Mouse (Mus musculus) neural tube, embryonic 15.5 days (tissue): ENCODE data around the gene Fxyd7. TPM values are rescaled to one million over a fixed set of nuclear protein-coding genes. Genes with fewer than 3 reads are reported as not detected.

Experiments used
- ATAC-seq: fragments of 200-750 bp; cut with Nextera tagmentation; 2 replicates; pipeline ENCODE4 v1.8.0; 2017; ENCODE audit warnings: mild to moderate bottlenecking, moderate TSS enrichment, moderate library complexity; ENCODE audit not compliant: low FRiP score
- H3K27ac ChIP-seq: fragments of 300-500 bp; sonication (generic); replicated peaks from 2 replicates; pipeline ENCODE4 v1.5.1; 2015; ENCODE audit warnings: mild to moderate bottlenecking, inconsistent platforms
- H3K27me3 ChIP-seq: fragments of 300-500 bp; sonication (generic); replicated peaks from 2 replicates; pipeline ENCODE4 v1.6.1; 2015; ENCODE audit warnings: inconsistent platforms
- H3K36me3 ChIP-seq: fragments of 300-500 bp; sonication (generic); 2 replicates; pipeline ENCODE4 v1.6.1; 2015; ENCODE audit warnings: inconsistent platforms
- H3K4me1 ChIP-seq: fragments of 300-500 bp; sonication (generic); 2 replicates; pipeline ENCODE4 v1.6.1; 2015; ENCODE audit warnings: inconsistent platforms
- H3K4me2 ChIP-seq: fragments of 300-500 bp; sonication (generic); 2 replicates; pipeline ENCODE4 v1.6.1; 2015; ENCODE audit warnings: inconsistent platforms, mild to moderate bottlenecking, moderate library complexity
- H3K4me3 ChIP-seq: fragments of 300-500 bp; sonication (generic); replicated peaks from 2 replicates; pipeline ENCODE4 v1.5.1; 2015; ENCODE audit warnings: mild to moderate bottlenecking, inconsistent platforms
- H3K9ac ChIP-seq: fragments of 300-500 bp; sonication (generic); replicated peaks from 2 replicates; pipeline ENCODE4 v1.6.1; 2015; ENCODE audit warnings: mild to moderate bottlenecking, inconsistent platforms
- H3K9me3 ChIP-seq: fragments of 300-500 bp; sonication (generic); replicated peaks from 2 replicates; pipeline ENCODE4 v1.6.1; 2016; ENCODE audit warnings: inconsistent platforms
- WGBS: fragments of 180-500 bp; shearing (Covaris S2); methylation state at CpG from one replicate; pipeline ENCODE4 v1.1.7; 2015; ENCODE audit warnings: mixed read lengths; 5-methylcytosine and 5-hydroxymethylcytosine counted together
- polyA plus RNA-seq: library from polyadenylated mRNA; unstranded; fragments of >200 nt; fragmentation: Nextera tagmentation; extraction: Ambion mirVana; gene quantifications from 2 replicates; pipeline ENCODE4 v1.2.1, GENCODE M21; 2015

Gene Fxyd7
- polyA plus RNA-seq, 1 experiment from 2014 or later: 417 TPM

DNA sequence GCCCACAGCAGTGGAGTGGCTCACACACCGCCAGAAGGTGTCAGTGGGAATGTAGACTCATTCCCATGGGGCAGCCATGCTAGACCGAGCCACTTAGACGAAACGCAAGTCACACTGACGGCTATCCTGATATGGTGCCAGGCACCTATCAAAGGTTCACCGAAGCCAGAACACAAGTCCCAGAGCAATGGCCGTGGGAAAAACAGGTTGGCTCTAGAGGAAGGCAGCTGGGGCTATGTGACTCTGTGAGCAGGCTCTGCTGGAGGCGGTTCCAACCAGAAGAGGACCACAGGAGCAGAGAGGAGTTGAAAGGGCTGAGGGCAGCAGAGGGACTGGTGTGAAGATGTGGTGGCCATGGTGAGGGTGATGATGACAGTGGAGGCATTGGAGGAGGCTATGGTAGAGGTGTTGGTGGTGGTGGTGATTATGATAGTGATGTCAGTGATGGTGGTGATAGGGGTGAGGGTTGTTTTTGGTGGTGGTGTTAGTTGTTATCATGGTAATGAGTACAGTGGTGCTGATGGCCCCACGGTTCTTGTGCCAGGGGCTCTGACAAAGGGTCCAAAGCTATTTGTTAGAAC is 35.0 kb upstream of the Fxyd7 start:
- Histone ChIP-seq H3K4me3 (no peak overlapping the region), H3K36me3 (no peaks in the 10 kb centered on the region), H3K9ac (no peak overlapping the region), H3K9me3 (no peaks in the 10 kb centered on the region), H3K4me2 (no peak overlapping the region), H3K27me3 (no peaks in the 10 kb centered on the region), H3K27ac (no peak overlapping the region), H3K4me1 (peaks cover 5% of the 10 kb centered on the region; the same call in 1 of the 2 replicates)
- ATAC-seq: no peak
- WGBS: 96% methylated on average over 9 of the region's 9 CpGs

- H3K9me3 ChIP-seq: no peaks in the 10 kb centered on the region
- H3K4me1 ChIP-seq: peaks cover 5% of the 10 kb centered on the region; the same call in 1 of the 2 replicates
- WGBS: 21% methylated on average over 3 of the region's 3 CpGs
- H3K36me3 ChIP-seq: no peaks in the 10 kb centered on the region
- no peak overlapping the region for H3K9ac ChIP-seq
- H3K27ac ChIP-seq: no peak overlapping the region
- no peak overlapping the region for H3K4me2 ChIP-seq
- ATAC-seq: no peak
- H3K4me3 ChIP-seq: no peak overlapping the region
- H3K27me3 ChIP-seq: no peaks in the 10 kb centered on the region
These were observed 33.9 kb upstream of the Fxyd7 start for GRCm38 (mm10) chr7:31085171-31085570.

- H3K4me1 ChIP-seq: peaks cover 5% of the 10 kb centered on the region; the same call in 1 of the 2 replicates
- no peak for ATAC-seq
- H3K9me3 ChIP-seq: no peaks in the 10 kb centered on the region
- H3K9ac ChIP-seq: no peak overlapping the region
- H3K4me2 ChIP-seq: no peak overlapping the region
- no peak overlapping the region for H3K4me3 ChIP-seq
- no peaks in the 10 kb centered on the region for H3K36me3 ChIP-seq
- no peaks in the 10 kb centered on the region for H3K27me3 ChIP-seq
- 64% methylated on average over 9 of the region's 9 CpGs for WGBS
- no peak overlapping the region for H3K27ac ChIP-seq
These were observed 32.9 kb upstream of the Fxyd7 start for GRCm38 (mm10) chr7:31084140-31084539.

DNA sequence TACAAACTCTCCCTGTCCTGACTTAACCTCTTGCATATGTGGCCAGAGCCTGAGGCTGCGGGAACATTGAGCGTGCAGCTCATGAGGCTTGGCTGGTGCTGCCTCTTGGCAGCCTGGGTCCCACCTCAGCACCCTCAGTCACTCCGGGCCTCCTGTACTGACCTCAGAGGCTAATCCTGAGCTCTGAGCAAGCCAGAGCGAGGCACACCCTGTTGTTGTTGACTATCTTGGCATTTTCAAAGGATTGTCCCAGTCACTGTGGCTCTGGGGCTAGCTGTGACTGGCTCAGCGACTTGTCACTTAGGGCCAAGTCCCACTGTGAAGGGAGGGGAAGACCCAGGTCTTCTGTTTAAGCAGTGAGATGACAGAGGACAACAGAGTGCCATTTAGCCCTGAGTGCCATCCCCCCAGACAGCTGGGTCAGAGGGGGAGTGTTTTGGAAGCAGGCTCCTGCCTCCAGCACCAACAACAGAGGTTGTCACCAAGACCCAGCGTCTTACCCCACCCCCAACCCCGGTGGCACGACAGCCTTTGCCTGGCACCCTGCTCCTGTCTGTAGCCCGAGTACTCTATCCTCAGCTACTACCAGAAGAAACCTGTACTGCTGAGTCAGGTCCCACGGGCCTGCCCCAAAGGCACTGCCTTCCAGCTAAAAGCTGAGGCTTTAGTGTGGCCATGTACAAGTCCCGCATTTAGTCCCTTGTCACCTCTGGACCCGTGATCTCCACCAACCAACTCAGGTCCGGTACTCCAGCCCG is 31.7 kb upstream of the Fxyd7 start:
- Histone ChIP-seq H3K36me3 (no peaks in the 10 kb centered on the region), H3K27ac (no peak overlapping the region), H3K9ac (no peak overlapping the region), H3K4me3 (no peak overlapping the region), H3K9me3 (no peaks in the 10 kb centered on the region), H3K4me1 (peaks cover 5% of the 10 kb centered on the region; the same call in 1 of the 2 replicates), H3K27me3 (no peaks in the 10 kb centered on the region), H3K4me2 (no peak overlapping the region)
- ATAC-seq: no peak
- 78% methylated on average over 14 of the region's 14 CpGs for WGBS

DNA sequence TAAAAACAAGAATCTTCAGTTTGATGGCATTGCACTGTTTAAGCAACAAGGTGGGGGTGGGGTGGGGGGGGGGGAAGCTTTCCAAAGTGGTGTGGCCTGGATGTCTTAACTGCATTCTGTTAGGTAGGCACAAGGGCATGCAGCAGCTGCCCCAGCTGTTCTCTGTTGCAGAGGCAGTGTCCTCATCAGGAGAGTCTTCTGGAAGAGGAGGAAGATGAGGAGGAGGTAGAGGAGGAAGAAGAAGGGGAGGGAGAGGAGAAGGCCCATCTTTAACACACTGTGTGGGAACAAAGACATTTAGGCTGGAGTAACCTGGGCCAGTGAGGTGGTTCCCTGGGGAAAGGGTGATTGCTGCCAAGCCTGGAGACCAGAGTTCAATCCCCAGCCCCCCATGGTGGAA is 30.8 kb upstream of the Fxyd7 start:
- ATAC-seq: no peak
- Histone ChIP-seq H3K4me2 (no peak overlapping the region), H3K9me3 (no peaks in the 10 kb centered on the region), H3K27me3 (no peaks in the 10 kb centered on the region), H3K9ac (no peak overlapping the region), H3K4me1 (peaks cover 5% of the 10 kb centered on the region; the same call in 1 of the 2 replicates), H3K27ac (no peak overlapping the region), H3K4me3 (no peak overlapping the region), H3K36me3 (no peaks in the 10 kb centered on the region)

DNA sequence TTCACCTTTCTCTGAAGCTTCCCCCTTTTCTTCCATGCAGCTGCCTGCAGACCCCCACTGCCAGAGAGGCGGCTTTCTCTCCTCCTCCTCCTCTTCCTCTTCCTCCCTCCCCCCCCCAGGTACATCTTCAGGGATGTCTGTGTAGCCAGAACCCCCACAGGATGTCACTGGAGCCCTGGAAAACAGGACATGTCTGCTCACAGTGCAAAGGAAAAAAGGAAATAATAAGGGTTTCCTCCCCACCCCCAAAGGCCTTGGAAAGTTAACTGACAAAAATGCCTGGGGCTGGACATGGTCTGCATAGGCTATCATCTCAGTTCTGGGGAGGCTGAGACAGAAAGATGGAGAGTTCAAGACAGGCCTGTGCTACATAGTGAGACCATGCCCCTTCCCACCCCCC is 29.8 kb upstream of the Fxyd7 start:
- Histone ChIP-seq H3K4me3 (no peak overlapping the region), H3K27me3 (no peaks in the 10 kb centered on the region), H3K9me3 (no peaks in the 10 kb centered on the region), H3K9ac (no peak overlapping the region), H3K4me1 (peaks cover 5% of the 10 kb centered on the region; the same call in 1 of the 2 replicates), H3K36me3 (no peaks in the 10 kb centered on the region), H3K27ac (no peak overlapping the region), H3K4me2 (no peak overlapping the region)
- no peak for ATAC-seq
- WGBS: 60% methylated on average over 1 of the region's 1 CpGs

DNA sequence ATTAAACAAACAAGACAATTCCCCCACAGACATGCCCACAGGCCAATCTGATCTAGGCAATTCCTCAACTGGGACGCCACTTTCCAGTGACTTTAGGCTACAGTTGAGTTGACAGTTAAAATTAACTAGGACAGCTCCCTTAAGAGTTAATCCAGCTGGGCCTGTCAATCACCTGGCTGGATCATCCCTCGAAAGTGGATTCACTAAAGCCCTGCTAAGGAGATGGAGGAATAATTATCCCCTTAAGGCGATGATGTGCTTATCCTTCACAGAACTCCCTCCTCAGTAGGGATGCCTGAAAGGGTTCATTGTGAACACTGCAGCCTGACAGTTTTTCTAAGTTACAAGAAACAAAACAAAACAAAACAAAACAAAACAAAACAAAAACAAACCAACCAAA is 29.3 kb upstream of the Fxyd7 start:
- no peak overlapping the region for H3K4me2 ChIP-seq
- H3K27me3 ChIP-seq: no peaks in the 10 kb centered on the region
- H3K9ac ChIP-seq: no peak overlapping the region
- WGBS: 58% methylated on average over 3 of the region's 3 CpGs
- no peaks in the 10 kb centered on the region for H3K36me3 ChIP-seq
- H3K4me1 ChIP-seq: peaks cover 5% of the 10 kb centered on the region; the same call in 1 of the 2 replicates
- no peaks in the 10 kb centered on the region for H3K9me3 ChIP-seq
- H3K4me3 ChIP-seq: no peak overlapping the region
- ATAC-seq: no peak
- H3K27ac ChIP-seq: no peak overlapping the region

DNA sequence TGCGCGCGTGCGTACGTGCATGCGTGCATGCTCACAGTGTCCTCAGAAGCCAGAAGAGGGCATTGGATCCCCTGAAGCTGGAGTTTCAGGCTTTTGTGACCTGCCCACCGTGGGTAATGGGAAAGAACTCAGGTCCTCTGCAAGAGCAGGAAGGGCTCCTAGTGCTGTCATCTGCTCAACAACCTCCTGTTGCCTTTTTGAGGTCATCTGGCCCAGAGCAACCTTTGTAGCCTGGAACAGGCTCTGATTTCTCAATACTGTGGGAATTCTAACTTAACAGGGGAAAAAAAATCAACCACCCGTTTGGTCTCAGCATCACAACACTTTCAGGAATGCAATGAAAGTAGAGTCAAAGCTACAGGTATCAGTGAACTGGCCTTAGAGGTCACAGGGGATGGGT is 28.4 kb upstream of the Fxyd7 start:
- Histone ChIP-seq H3K4me2 (no peak overlapping the region), H3K27ac (no peak overlapping the region), H3K36me3 (no peaks in the 10 kb centered on the region), H3K9me3 (no peaks in the 10 kb centered on the region), H3K27me3 (no peaks in the 10 kb centered on the region), H3K9ac (no peak overlapping the region), H3K4me3 (no peak overlapping the region), H3K4me1 (no peaks in the 10 kb centered on the region; the same call in 1 of the 2 replicates)
- no peak for ATAC-seq
- 87% methylated on average over 8 of the region's 8 CpGs for WGBS

- 43% methylated on average over 5 of the region's 5 CpGs for WGBS
- Histone ChIP-seq H3K4me1 (no peaks in the 10 kb centered on the region; the same call in 1 of the 2 replicates), H3K27ac (no peak overlapping the region), H3K9me3 (no peaks in the 10 kb centered on the region), H3K9ac (no peak overlapping the region), H3K4me3 (no peak overlapping the region), H3K27me3 (no peaks in the 10 kb centered on the region), H3K36me3 (no peaks in the 10 kb centered on the region), H3K4me2 (no peak overlapping the region)
- ATAC-seq: peak; percentile 21; the same call in 1 of the 2 replicates
These were observed 26.7 kb upstream of the Fxyd7 start for GRCm38 (mm10) chr7:31077885-31078445.

DNA sequence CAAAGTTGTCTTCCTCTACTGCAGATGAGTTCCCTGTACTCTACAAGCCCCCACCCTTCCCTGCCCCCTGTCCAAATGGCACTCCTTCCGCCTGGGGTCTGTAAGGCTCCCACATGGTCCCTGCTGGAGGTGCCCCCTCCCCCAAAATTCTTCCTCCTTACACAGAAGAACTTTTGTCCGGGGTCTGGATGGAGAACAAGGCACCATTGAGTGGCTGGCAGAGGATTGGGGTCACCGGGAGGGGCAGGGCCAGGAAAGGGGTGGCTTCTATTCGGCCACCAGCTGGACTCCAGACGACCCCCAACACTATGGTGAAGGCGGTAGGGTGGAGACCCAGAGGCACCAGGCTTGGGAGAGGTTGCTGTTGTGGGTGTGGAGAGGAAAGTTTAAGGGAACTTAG is 26.2 kb upstream of the Fxyd7 start:
- no peak overlapping the region for H3K4me3 ChIP-seq
- no peak overlapping the region for H3K9ac ChIP-seq
- H3K9me3 ChIP-seq: no peaks in the 10 kb centered on the region
- no peak overlapping the region for H3K4me2 ChIP-seq
- WGBS: 45% methylated on average over 6 of the region's 6 CpGs
- no peaks in the 10 kb centered on the region for H3K36me3 ChIP-seq
- no peaks in the 10 kb centered on the region for H3K27me3 ChIP-seq
- H3K4me1 ChIP-seq: no peaks in the 10 kb centered on the region; the same call in 1 of the 2 replicates
- ATAC-seq: 0 out of 2 replicates have a peak, but pooled peaks have one; percentile 13
- no peak overlapping the region for H3K27ac ChIP-seq

DNA sequence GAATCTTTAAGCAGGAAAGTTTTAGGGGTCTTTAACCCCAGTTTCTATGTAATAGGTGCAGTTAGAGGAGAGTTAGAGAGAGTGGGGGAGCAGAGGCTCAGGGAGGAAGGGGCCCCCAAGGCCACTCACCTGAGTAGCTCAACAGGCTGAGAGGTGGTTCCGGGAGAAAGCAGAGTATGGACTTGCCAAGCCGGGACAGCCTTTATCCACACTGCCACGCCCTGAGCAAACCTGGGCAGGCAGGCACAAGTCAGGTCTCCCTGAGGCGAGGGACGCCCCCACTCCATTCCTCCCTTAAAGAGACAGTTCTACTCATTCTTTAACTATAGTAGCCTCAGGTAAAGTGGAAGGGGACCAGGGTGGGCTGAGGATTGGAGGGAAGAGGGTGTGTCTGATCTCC is 25.2 kb upstream of the Fxyd7 start, which contains the start of gene Fxyd3:
Fxyd3 (minus strand) TSS at position 213 of the 400 bp plus-strand sequence.
- H3K4me1 ChIP-seq: no peaks in the 10 kb centered on the region; the same call in 1 of the 2 replicates
- H3K9ac ChIP-seq: no peak within 1 kb of the TSS
- H3K4me3 ChIP-seq: no peak within 1 kb of the TSS
- H3K4me2 ChIP-seq: no peak within 1 kb of the TSS
- H3K27ac ChIP-seq: no peak within 1 kb of the TSS
- 64% methylated on average over 5 of the region's 5 CpGs for WGBS
- no peaks in the 10 kb centered on the region for H3K9me3 ChIP-seq
- no peak for ATAC-seq
- H3K27me3 ChIP-seq: no peaks in the 10 kb centered on the region
- no peaks in the 10 kb centered on the region for H3K36me3 ChIP-seq

GRCm38 (mm10) chr7:31074713-31075069 is 23.4 kb upstream of the Fxyd7 start:
- Histone ChIP-seq H3K27me3 (no peaks in the 10 kb centered on the region), H3K9ac (no peak overlapping the region), H3K9me3 (no peaks in the 10 kb centered on the region), H3K4me2 (no peak overlapping the region), H3K36me3 (no peaks in the 10 kb centered on the region), H3K27ac (no peak overlapping the region), H3K4me3 (no peak overlapping the region), H3K4me1 (no peaks in the 10 kb centered on the region; the same call in 1 of the 2 replicates)
- WGBS: 69% methylated on average over 5 of the region's 5 CpGs
- ATAC-seq: no peak
